Mouse (Mus musculus) midbrain, embryonic 14.5 days (tissue): ENCODE results near the gene Slc4a3. TPM values are rescaled to one million over a fixed set of nuclear protein-coding genes. Genes with fewer than 3 reads are reported as not detected.

ENCODE experiments used
- ATAC-seq: fragments of 200-750 bp; cut with Nextera tagmentation; 2 replicates; pipeline ENCODE4 v1.8.0; 2017; ENCODE audit warnings: moderate number of reproducible peaks, moderate library complexity; ENCODE audit not compliant: low FRiP score, low TSS enrichment
- DNase-seq: peaks from one replicate; pipeline ENCODE4 v3.0.0-alpha.2; 2015
- H3K27ac ChIP-seq: fragments of 300-500 bp; sonication (generic); replicated peaks from 2 replicates; pipeline ENCODE4 v1.5.1; 2014; ENCODE audit warnings: mild to moderate bottlenecking, low read depth, low read length, moderate library complexity
- H3K27me3 ChIP-seq: fragments of 300-500 bp; sonication (generic); 2 replicates; pipeline ENCODE4 v1.6.1; 2014; ENCODE audit warnings: low read length, control low read depth, mixed read lengths; ENCODE audit not compliant: control insufficient read depth, insufficient read depth
- H3K36me3 ChIP-seq: fragments of 300-500 bp; sonication (generic); 2 replicates; pipeline ENCODE4 v1.6.1; 2014; ENCODE audit warnings: low read length, control low read depth; ENCODE audit not compliant: control insufficient read depth, insufficient read depth
- H3K4me1 ChIP-seq: fragments of 300-500 bp; sonication (generic); 2 replicates; pipeline ENCODE4 v1.6.1; 2014; ENCODE audit warnings: mild to moderate bottlenecking, antibody characterized with exemption, low read length, control low read depth; ENCODE audit not compliant: control insufficient read depth, insufficient read depth
- H3K4me2 ChIP-seq: fragments of 300-500 bp; sonication (generic); 2 replicates; pipeline ENCODE4 v1.6.1; 2014; ENCODE audit warnings: mild to moderate bottlenecking, low read length, moderate library complexity
- H3K4me3 ChIP-seq: fragments of 300-500 bp; sonication (generic); replicated peaks from 2 replicates; pipeline ENCODE4 v1.5.1; 2014; ENCODE audit warnings: low read depth, low read length
- H3K9ac ChIP-seq: fragments of 300-500 bp; sonication (generic); replicated peaks from 2 replicates; pipeline ENCODE4 v1.6.1; 2014; ENCODE audit warnings: mild to moderate bottlenecking, low read length, moderate library complexity
- H3K9me3 ChIP-seq: fragments of 300-500 bp; sonication (generic); 2 replicates; pipeline ENCODE4 v1.6.1; 2016; ENCODE audit warnings: low read length, control low read depth, mixed read lengths; ENCODE audit not compliant: control insufficient read depth
- WGBS: fragments of 180-500 bp; shearing (Covaris S2); extraction: QIAGEN DNeasy Blood & Tissue Kit; methylation state at CpG from one replicate; pipeline ENCODE4 v1.1.7; 2014; 5-methylcytosine and 5-hydroxymethylcytosine counted together
- polyA plus RNA-seq: library from polyadenylated mRNA; unstranded; fragments of >200 nt; fragmentation: Nextera tagmentation; extraction: Ambion mirVana; gene quantifications from 2 replicates; pipeline ENCODE4 v1.2.1, GENCODE M21; 2014

Gene Slc4a3
- polyA plus RNA-seq, 1 experiment from 2014 or later = 41.0 TPM

DNA sequence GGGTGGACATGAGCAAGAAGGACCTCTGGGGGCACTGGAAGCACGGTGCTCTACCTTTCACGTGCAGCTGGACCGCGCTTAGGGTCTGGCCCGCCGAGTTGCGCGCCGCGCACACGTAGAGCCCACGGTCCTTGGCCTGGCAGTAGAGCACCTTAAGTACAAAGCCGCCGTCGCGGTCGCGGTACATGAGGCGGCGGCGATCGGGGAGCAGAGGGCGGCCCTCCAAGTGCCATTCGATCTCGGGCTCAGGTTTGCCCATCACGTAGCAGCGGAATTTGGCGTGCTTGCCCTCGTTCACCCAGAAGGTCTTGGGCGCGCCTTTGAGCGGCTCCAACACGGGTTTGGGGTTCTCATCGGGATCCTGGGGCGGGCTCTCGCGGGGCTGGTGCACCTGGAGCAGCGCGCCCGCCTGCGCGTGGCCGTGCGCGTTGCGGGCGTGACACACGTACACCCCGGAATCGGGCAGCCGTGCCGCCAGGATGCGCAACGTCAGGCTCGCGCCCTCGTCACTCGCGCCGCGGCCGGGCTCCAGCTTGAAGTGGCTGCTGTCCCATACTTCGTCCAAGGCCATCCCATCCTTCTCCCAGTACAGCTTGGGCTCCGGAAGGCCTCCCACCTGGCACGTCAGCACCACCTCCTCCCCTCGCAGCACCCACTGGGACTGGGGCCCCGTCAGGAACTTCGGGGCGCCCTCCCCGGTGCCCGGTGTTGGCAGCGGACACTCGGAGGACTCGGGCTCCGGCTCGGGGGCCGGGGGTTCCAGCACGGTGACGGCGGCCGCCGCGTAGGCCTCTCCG, 40.7 kb upstream of the Slc4a3 start:
- Histone ChIP-seq H3K4me2 (peak overlapping the region; percentile 80), H3K27ac (peak overlapping the region; percentile 90), H3K9me3 (no peaks in the 10 kb centered on the region), H3K27me3 (0 out of 2 replicates have a peak, but pooled peaks cover 5% of the 10 kb centered on the region), H3K4me1 (peaks cover 18% of the 10 kb centered on the region), H3K9ac (peak overlapping the region; percentile 91), H3K36me3 (peaks cover 19% of the 10 kb centered on the region), H3K4me3 (peak overlapping the region; percentile 56)
- ATAC-seq = peak; percentile 75
- WGBS = under 1% methylated on average over 84 of the region's 84 CpGs
- DNase-seq = peak; percentile 91

DNA sequence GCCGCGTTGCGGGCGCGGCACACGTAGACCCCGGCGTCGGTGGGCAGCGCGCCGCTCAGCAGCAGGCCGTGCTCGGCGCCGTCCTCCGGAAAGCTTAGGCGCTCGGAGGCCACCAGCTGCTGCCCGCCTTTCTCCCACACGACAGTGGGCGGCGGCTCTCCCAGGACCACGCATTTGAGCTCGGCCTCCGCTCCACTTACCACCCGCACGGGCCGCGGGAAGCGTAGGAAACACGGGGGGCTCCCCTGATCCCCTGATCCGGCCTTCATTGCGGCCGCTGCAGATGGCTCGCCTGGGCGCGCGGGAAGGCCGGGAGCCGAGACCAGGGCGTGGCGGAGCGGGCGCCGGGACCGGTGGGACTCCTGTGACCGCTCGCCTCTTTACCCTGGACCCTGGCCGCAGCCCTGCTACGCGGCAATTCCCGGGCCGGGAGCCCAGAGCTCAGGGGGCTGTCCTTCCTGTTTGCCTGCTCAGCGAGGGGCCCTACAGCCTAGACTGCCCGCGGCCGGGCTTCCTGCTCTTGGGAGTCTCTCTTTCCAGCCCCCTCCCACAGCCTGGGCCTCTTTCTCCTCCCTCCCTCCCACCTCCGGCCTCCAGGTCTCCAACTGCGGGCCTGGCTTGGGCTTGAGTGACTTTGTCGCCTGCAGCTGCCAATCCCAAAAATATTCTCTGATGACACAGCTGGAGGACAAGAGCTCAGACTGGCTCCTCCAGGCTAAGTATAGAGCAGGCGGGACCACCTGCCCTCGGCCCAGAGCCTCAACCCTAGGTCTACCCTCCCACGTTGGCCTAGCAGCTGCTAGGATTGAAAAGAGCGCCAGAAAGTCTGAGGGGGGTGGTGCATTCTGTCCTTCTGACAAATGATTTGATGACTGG, 39.9 kb upstream of the Slc4a3 start, which contains the start of gene Obsl1:
TSS of gene Obsl1 (minus strand) at position 497 of the 876 bp plus-strand sequence.
- peak within 1 kb of the TSS; percentile 91 for H3K9ac ChIP-seq
- H3K4me1 ChIP-seq = peaks cover 18% of the 10 kb centered on the region
- no peaks in the 10 kb centered on the region for H3K9me3 ChIP-seq
- DNase-seq (peak; percentile 77), ATAC-seq (peak; percentile 61)
- peak within 1 kb of the TSS; percentile 90 for H3K27ac ChIP-seq
- peaks cover 11% of the 10 kb centered on the region for H3K36me3 ChIP-seq
- peak within 1 kb of the TSS; percentile 56 for H3K4me3 ChIP-seq
- H3K4me2 ChIP-seq = peak within 1 kb of the TSS; percentile 80
- H3K27me3 ChIP-seq = 0 out of 2 replicates have a peak, but pooled peaks cover 5% of the 10 kb centered on the region
- under 1% methylated on average over 65 of the region's 65 CpGs for WGBS

DNA sequence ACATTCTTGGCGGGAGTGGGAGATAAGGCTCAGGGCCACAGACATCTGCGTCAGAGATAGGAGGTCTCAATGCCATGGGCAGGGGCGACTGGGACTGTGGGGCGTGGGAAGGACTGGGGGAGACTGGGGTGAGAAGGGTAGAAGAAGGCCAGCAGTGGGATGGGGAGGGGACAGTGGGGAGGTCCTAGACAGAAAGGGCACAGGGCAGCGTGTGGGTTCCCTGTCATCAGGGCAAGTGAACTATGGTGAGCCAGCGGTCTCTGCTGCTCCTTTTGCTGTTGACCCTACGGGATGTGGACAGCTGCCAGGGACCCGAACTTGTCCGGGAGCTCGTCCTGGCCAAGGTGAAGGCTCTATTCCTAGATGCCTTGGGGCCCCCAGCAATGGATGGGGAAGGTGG, 39.1 kb upstream of the Slc4a3 start, which contains the start of gene Inha:
TSS of gene Inha (plus strand) at position 72 of the 400 bp plus-strand sequence.
- peaks cover 3% of the 10 kb centered on the region; the same call in 1 of the 2 replicates for H3K36me3 ChIP-seq
- H3K27ac ChIP-seq = peak within 1 kb of the TSS; percentile 90
- peak within 1 kb of the TSS; percentile 80 for H3K4me2 ChIP-seq
- no peak for DNase-seq
- WGBS = 75% methylated on average over 10 of the region's 10 CpGs
- peak within 1 kb of the TSS; percentile 56 for H3K4me3 ChIP-seq
- peaks cover 18% of the 10 kb centered on the region for H3K4me1 ChIP-seq
- H3K27me3 ChIP-seq = 0 out of 2 replicates have a peak, but pooled peaks cover 5% of the 10 kb centered on the region
- no peak for ATAC-seq
- no peaks in the 10 kb centered on the region for H3K9me3 ChIP-seq
- H3K9ac ChIP-seq = peak within 1 kb of the TSS; percentile 91

DNA sequence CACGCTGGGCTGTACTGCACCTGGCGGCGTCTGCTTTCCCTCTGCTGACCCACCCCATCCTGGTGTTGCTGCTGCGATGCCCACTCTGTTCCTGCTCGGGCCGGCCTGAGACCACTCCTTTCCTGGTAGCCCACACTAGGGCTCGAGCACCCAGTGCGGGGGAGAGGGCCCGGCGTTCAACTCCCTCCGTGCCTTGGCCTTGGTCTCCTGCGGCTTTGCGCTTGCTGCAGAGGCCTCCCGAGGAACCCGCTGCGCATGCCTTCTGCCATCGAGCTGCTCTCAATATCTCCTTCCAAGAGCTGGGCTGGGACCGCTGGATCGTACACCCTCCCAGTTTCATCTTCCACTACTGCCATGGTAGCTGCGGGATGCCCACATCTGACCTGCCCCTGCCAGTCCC, 36.5 kb upstream of the Slc4a3 start:
- no peaks in the 10 kb centered on the region for H3K9me3 ChIP-seq
- H3K4me1 ChIP-seq = peaks cover 14% of the 10 kb centered on the region
- no peak overlapping the region for H3K4me2 ChIP-seq
- DNase-seq (no peak), ATAC-seq (no peak)
- H3K9ac ChIP-seq = no peak overlapping the region
- no peak overlapping the region for H3K4me3 ChIP-seq
- no peaks in the 10 kb centered on the region for H3K36me3 ChIP-seq
- 48% methylated on average over 20 of the region's 20 CpGs for WGBS
- H3K27me3 ChIP-seq = no peaks in the 10 kb centered on the region
- H3K27ac ChIP-seq = no peak overlapping the region

DNA sequence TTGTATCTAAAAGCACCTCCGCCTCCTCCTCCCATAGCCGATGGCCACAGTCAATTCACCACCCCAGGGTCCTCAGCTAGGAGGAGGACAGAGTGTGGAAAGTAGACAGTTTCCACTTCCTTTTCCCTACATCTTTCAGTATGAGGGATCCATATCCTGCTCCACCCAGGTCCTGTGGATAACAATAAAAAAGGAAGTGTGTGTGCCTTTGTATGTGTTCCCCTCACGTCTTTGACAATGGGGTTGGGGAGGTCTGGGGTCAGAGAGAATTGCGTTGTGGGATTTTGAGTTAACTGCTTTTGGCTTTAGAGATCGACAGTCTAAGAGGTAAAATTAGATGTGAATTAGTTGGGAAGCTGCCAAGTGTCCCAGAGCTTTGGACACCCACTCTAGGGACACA, 35.9 kb upstream of the Slc4a3 start:
- Histone ChIP-seq H3K9ac (no peak overlapping the region), H3K4me3 (no peak overlapping the region), H3K27ac (no peak overlapping the region), H3K4me1 (peaks cover 9% of the 10 kb centered on the region), H3K9me3 (no peaks in the 10 kb centered on the region), H3K36me3 (no peaks in the 10 kb centered on the region), H3K4me2 (no peak overlapping the region), H3K27me3 (no peaks in the 10 kb centered on the region)
- no peak for ATAC-seq
- no peak for DNase-seq
- 78% methylated on average over 5 of the region's 5 CpGs for WGBS

DNA sequence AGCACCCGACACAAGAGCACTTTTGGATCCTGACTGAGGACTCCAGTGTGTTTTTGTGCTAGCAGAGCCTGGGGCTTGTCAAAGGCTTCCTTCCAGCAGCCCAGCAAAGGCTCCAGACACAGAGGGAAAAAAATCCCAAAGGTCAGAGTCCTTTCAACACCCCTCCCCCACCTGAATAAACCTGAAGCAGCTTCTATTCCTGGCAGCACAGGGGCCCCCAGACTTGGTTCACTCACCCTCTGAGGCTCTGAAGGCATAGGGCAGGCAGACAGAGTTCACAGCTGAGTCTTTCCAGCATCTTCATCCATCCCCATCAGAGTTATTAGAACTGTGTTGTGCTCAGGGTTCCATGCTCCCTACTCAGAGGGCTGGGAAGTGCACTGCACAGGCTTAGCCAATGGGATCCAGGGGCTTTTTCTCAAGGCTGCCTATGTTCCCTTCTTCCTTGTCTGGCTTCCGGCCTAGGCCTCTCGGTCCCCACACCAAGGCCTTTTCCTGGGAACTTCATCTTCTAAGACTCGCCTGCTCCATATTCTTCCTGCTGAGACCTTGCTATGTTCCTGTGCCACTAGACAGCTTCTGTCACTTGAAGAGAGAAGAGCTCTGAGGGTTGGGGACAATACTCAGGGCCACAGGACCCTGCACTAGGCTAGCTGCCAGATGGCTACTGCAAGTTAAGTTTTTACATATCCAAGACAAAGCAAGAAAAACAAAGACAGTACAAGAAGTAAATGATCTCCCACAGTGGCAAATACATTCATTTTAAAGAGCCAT, 34.4 kb upstream of the Slc4a3 start:
- ATAC-seq (no peak), DNase-seq (no peak)
- Histone ChIP-seq H3K27me3 (no peaks in the 10 kb centered on the region), H3K4me2 (no peak overlapping the region), H3K27ac (no peak overlapping the region), H3K4me1 (peaks cover 6% of the 10 kb centered on the region), H3K36me3 (no peaks in the 10 kb centered on the region), H3K4me3 (no peak overlapping the region), H3K9me3 (no peaks in the 10 kb centered on the region), H3K9ac (no peak overlapping the region)
- 74% methylated on average over 4 of the region's 4 CpGs for WGBS

DNA sequence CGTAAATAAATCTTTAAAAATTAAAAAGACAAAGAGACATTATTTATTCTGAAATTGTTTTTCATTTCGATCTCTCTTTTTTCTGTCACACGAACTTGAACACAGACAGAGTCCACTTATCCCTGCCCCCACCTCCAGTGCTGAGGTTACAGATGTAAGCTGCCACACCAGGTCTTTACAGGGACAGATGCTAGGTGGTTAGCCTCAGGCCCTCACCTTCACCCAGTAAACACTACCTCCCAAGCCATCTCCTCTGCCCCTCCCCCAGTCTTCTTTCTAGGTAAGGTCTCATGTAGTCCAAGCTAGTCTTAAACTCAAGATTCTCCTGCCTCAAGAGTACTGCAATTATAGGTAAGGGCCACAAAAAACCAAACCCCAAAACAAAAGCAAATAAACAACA, 33.5 kb upstream of the Slc4a3 start:
- no peaks in the 10 kb centered on the region for H3K27me3 ChIP-seq
- no peak overlapping the region for H3K4me3 ChIP-seq
- H3K9ac ChIP-seq = no peak overlapping the region
- ATAC-seq (no peak), DNase-seq (no peak)
- WGBS = 92% methylated on average over 3 of the region's 3 CpGs
- no peaks in the 10 kb centered on the region for H3K36me3 ChIP-seq
- H3K27ac ChIP-seq = no peak overlapping the region
- H3K9me3 ChIP-seq = no peaks in the 10 kb centered on the region
- H3K4me1 ChIP-seq = no peaks in the 10 kb centered on the region
- H3K4me2 ChIP-seq = no peak overlapping the region

DNA sequence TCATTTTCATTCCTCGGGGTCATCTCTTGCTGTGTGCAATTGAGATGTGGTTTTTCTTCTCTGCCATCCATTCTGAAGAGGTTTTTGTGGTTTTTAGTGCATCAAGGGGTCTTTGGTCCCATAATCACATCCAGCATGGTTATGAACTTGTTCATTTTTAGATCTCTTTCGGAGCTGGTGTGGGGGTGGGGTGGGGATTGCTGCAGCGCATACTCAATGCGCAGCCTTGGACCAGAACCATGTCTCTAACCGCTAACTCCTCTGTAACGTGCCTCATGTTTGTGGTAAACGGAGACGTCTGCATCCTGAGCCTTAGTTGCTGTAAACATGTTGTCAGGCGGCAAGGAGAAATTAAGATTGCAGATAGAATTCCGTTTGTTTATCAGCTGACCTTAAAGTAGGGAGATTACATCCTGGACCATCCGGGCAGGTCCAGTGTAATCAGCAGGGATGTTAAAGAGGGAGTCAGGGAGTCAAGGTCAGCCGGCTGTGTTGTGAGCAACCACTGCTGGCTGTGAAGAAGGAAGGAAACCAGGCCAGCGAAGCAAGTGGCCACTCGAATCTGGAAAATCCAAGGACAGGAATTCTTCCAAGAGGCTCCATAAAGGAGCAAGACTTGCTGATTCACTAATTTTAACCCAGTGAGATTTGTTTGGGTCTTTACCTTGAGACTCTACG, 29.2 kb upstream of the Slc4a3 start:
- WGBS = 81% methylated on average over 15 of the region's 15 CpGs
- H3K4me3 ChIP-seq = no peak overlapping the region
- H3K4me2 ChIP-seq = no peak overlapping the region
- no peaks in the 10 kb centered on the region for H3K36me3 ChIP-seq
- no peaks in the 10 kb centered on the region for H3K9me3 ChIP-seq
- H3K27ac ChIP-seq = no peak overlapping the region
- ATAC-seq = no peak
- no peak overlapping the region for H3K9ac ChIP-seq
- no peaks in the 10 kb centered on the region for H3K27me3 ChIP-seq
- no peaks in the 10 kb centered on the region for H3K4me1 ChIP-seq
- DNase-seq = no peak
